Mouse (Mus musculus) cortical plate, adult 2 months (tissue): ENCODE data around the gene Psen2. TPM values are rescaled to one million over a fixed set of nuclear protein-coding genes. Genes with fewer than 3 reads are reported as not detected.
A peak's percentile ranks its signal among the peaks of the same experiment; 100 is the strongest.

Experiments
- H3K27ac ChIP-seq: fragments of 200-500 bp; 2 replicates; pipeline ENCODE4 v1.5.1; 2012; ENCODE audit warnings: low read length, control low read depth, inconsistent platforms; ENCODE audit not compliant: insufficient read depth
- H3K4me1 ChIP-seq: fragments of 200-500 bp; 2 replicates; pipeline ENCODE4 v1.6.1; 2011; ENCODE audit warnings: low read length; ENCODE audit not compliant: control insufficient read depth, insufficient read depth
- H3K4me3 ChIP-seq: fragments of 200-500 bp; 2 replicates; pipeline ENCODE4 v1.5.1; 2011; ENCODE audit warnings: mild to moderate bottlenecking, low read length, control low read depth; ENCODE audit not compliant: insufficient read depth
- CTCF ChIP-seq: fragments of 200-500 bp; IDR thresholded peaks from 2 replicates; pipeline ENCODE4 v1.5.1; 2011; ENCODE audit warnings: mild to moderate bottlenecking, control low read depth, low read length; ENCODE audit not compliant: insufficient read depth; ENCODE audit errors: extremely low read depth
- POLR2A ChIP-seq: fragments of 200-500 bp; IDR thresholded peaks from 2 replicates; pipeline ENCODE4 v1.6.1; 2011; ENCODE audit warnings: mild to moderate bottlenecking, low read length, control low read depth; ENCODE audit not compliant: insufficient read depth; ENCODE audit errors: extremely low read depth
- polyA plus RNA-seq: library from polyadenylated mRNA; depleted of rRNA; stranded (reverse); fragments of >200 nt; gene quantifications from 2 replicates; pipeline ENCODE4 v1.2.3, GENCODE M21; 2012

Psen2 gene
- polyA plus RNA-seq, 1 experiment = 27.5 TPM

- H3K4me1 ChIP-seq = no peaks in the 10 kb centered on the region
- no peak for TF ChIP-seq POLR2A
- TF ChIP-seq CTCF = no peak
- H3K27ac ChIP-seq = no peak overlapping the region
- no peak overlapping the region for H3K4me3 ChIP-seq
Measured at GRCm38 (mm10) chr1:180210781-180211271, 52.4 kb downstream of the Psen2 start.

- no peaks in the 10 kb centered on the region for H3K4me1 ChIP-seq
- H3K27ac ChIP-seq = no peak overlapping the region
- TF ChIP-seq POLR2A = no peak
- TF ChIP-seq CTCF = no peak
- no peak overlapping the region for H3K4me3 ChIP-seq
Measured at GRCm38 (mm10) chr1:180210031-180210432, 53.2 kb downstream of the Psen2 start.

- H3K27ac ChIP-seq = no peak overlapping the region
- no peak for TF ChIP-seq CTCF
- TF ChIP-seq POLR2A = no peak
- no peaks in the 10 kb centered on the region for H3K4me1 ChIP-seq
- H3K4me3 ChIP-seq = no peak overlapping the region
Measured at GRCm38 (mm10) chr1:180208370-180208769, 54.9 kb downstream of the Psen2 start.

GRCm38 (mm10) chr1:180200722-180201121, 62.5 kb downstream of the Psen2 start:
- TF ChIP-seq POLR2A = no peak
- TF ChIP-seq CTCF = no peak
- H3K27ac ChIP-seq = no peak overlapping the region
- no peak overlapping the region for H3K4me3 ChIP-seq
- H3K4me1 ChIP-seq = no peaks in the 10 kb centered on the region

- H3K27ac ChIP-seq = no peak overlapping the region
- TF ChIP-seq POLR2A = no peak
- TF ChIP-seq CTCF = no peak
- H3K4me1 ChIP-seq = no peaks in the 10 kb centered on the region
- no peak overlapping the region for H3K4me3 ChIP-seq
Measured at GRCm38 (mm10) chr1:180199715-180200050, 63.6 kb downstream of the Psen2 start.

GRCm38 (mm10) chr1:180198959-180199714, 64.1 kb downstream of the Psen2 start, which contains the start of gene Coq8a:
TSS of gene Coq8a (minus strand) at chr1:180199602.
- H3K4me1 ChIP-seq = 0 out of 2 replicates have a peak, but pooled peaks cover under 1% of the 10 kb centered on the region
- no peak within 1 kb of the TSS for H3K4me3 ChIP-seq
- TF ChIP-seq POLR2A (no peak), CTCF (no peak)
- no peak within 1 kb of the TSS for H3K27ac ChIP-seq

GRCm38 (mm10) chr1:180197956-180198355, 65.3 kb downstream of the Psen2 start:
- TF ChIP-seq CTCF (no peak), POLR2A (no peak)
- Histone ChIP-seq H3K4me3 (no peak overlapping the region), H3K4me1 (peaks cover 2% of the 10 kb centered on the region; the same call in 1 of the 2 replicates), H3K27ac (no peak overlapping the region)

- H3K27ac ChIP-seq = no peak overlapping the region
- TF ChIP-seq CTCF (no peak), POLR2A (no peak)
- peaks cover 2% of the 10 kb centered on the region; the same call in 1 of the 2 replicates for H3K4me1 ChIP-seq
- no peak overlapping the region; the same call in 1 of the 2 replicates for H3K4me3 ChIP-seq
Measured at GRCm38 (mm10) chr1:180196508-180196907, 66.7 kb downstream of the Psen2 start.

GRCm38 (mm10) chr1:180195703-180196381, 67.4 kb downstream of the Psen2 start:
- Histone ChIP-seq H3K27ac (no peak overlapping the region), H3K4me1 (peaks cover 2% of the 10 kb centered on the region; the same call in 1 of the 2 replicates), H3K4me3 (peak overlapping the region; percentile 71)
- TF ChIP-seq CTCF = no peak
- TF ChIP-seq POLR2A = peak; percentile 86
